Mouse (Mus musculus) myocyte (in vitro differentiated cells): ENCODE data around the gene Map4k5. TPM values are rescaled to one million over a fixed set of nuclear protein-coding genes. Genes with fewer than 3 reads are reported as not detected.

Experiments used
- H3K27me3 ChIP-seq: one replicate; pipeline ENCODE4 v1.6.1; 2011; ENCODE audit not compliant: control insufficient read depth, insufficient read depth, insufficient read length
- H3K36me3 ChIP-seq: one replicate; pipeline ENCODE4 v1.6.1; 2011; ENCODE audit not compliant: control insufficient read depth, insufficient read depth
- H3K4me2 ChIP-seq: one replicate; pipeline ENCODE4 v1.6.1; 2011; ENCODE audit warnings: low read depth, control low read depth
- H3K4me3 ChIP-seq: one replicate; pipeline ENCODE4 v1.5.1; 2011; ENCODE audit warnings: mild to moderate bottlenecking, control low read depth, moderate library complexity
- H3K79me2 ChIP-seq: one replicate; pipeline ENCODE4 v1.6.1; 2011; ENCODE audit not compliant: control insufficient read depth, insufficient read depth
- H3ac ChIP-seq: one replicate; pipeline ENCODE4 v1.6.1; 2011; ENCODE audit not compliant: control insufficient read depth, insufficient read length
- CEBPB ChIP-seq: IDR thresholded peaks from 2 replicates; pipeline ENCODE4 v1.6.1; 2011; ENCODE audit warnings: mild to moderate bottlenecking, moderate library complexity; ENCODE audit not compliant: poor library complexity, insufficient read depth, severe bottlenecking
- E2F4 ChIP-seq: IDR thresholded peaks from one replicate; pipeline ENCODE4 v1.6.1; 2011; ENCODE audit warnings: mild to moderate bottlenecking, control low read depth, moderate library complexity; ENCODE audit not compliant: insufficient read depth
- MAX ChIP-seq: IDR thresholded peaks from one replicate; pipeline ENCODE4 v1.6.1; 2011; ENCODE audit warnings: low read depth, mild to moderate bottlenecking, control low read depth
- MYOD1 ChIP-seq, 3 experiments: IDR thresholded peaks; one replicate each; pipeline ENCODE4 v1.6.1; 2011; ENCODE audit warnings: control low read depth in 2 of 3, low read depth in 2 of 3, mild to moderate bottlenecking in 2 of 3, moderate library complexity in 1 of 3; ENCODE audit not compliant: insufficient read length in 2 of 3, control insufficient read depth in 1 of 3
- MYOG ChIP-seq, 3 experiments: IDR thresholded peaks; one replicate each; pipeline ENCODE4 v1.6.1; 2011; ENCODE audit warnings: control low read depth in 2 of 3, low read depth in 2 of 3, mild to moderate bottlenecking in 2 of 3; ENCODE audit not compliant: insufficient read length in 2 of 3, control insufficient read depth in 1 of 3, insufficient read depth in 1 of 3
- POLR2A ChIP-seq: IDR thresholded peaks from one replicate; pipeline ENCODE4 v1.6.1; 2011; ENCODE audit warnings: low read depth, mild to moderate bottlenecking, control low read depth, moderate library complexity; ENCODE audit not compliant: insufficient read length
- POLR2AphosphoS2 ChIP-seq: IDR thresholded peaks from one replicate; pipeline ENCODE4 v1.6.1; 2011; ENCODE audit warnings: low read depth, control low read depth; ENCODE audit not compliant: insufficient read length
- REST ChIP-seq: IDR thresholded peaks from one replicate; pipeline ENCODE4 v1.6.1; 2011; ENCODE audit warnings: mild to moderate bottlenecking, control low read depth, moderate library complexity; ENCODE audit not compliant: insufficient read depth, insufficient read length
- SRF ChIP-seq: IDR thresholded peaks from one replicate; pipeline ENCODE4 v1.6.1; 2011; ENCODE audit warnings: low read depth; ENCODE audit not compliant: control insufficient read depth, insufficient read length
- TCF12 ChIP-seq: IDR thresholded peaks from one replicate; pipeline ENCODE4 v1.6.1; 2011; ENCODE audit warnings: mild to moderate bottlenecking, control low read depth; ENCODE audit not compliant: poor library complexity, insufficient read depth, severe bottlenecking
- TCF3 ChIP-seq: IDR thresholded peaks from one replicate; pipeline ENCODE4 v1.6.1; 2011; ENCODE audit warnings: low read depth, control low read depth; ENCODE audit not compliant: insufficient read length
- USF1 ChIP-seq: IDR thresholded peaks from one replicate; pipeline ENCODE4 v1.6.1; 2011; ENCODE audit warnings: low read depth, mild to moderate bottlenecking, control low read depth, moderate library complexity
- polyA plus RNA-seq: library from polyadenylated mRNA; unstranded; fragments of >200 nt; fragmentation: generic; extraction: Trizol; gene quantifications from one replicate; pipeline ENCODE4 v1.2.1, GENCODE M21; 2012; ENCODE audit warnings: missing spikeins

The Map4k5 gene
- polyA plus RNA-seq, 1 experiment: 6.1 TPM

DNA sequence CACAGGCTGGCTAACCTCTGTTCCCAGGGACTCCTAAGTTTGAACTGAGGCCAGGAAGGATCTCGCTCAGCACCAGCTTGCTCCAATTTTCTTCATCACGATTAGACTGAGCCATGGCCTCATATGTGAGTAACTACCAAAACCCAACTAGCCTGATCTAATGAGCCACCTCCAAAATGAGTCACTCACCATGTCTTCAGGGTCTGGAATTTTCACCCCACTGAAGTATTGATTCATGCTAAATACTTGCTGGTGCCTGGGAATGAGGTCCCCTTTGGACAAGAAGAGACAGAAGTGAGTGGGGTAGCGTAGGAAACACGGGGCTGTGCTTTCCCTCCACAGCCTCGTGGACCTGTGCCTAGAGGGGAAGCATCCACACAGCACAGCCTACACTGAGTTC, 139.1 kb downstream of the Map4k5 start:
- Histone ChIP-seq H3ac (no peak overlapping the region), H3K4me2 (no peak overlapping the region), H3K36me3 (no peaks in the 10 kb centered on the region), H3K27me3 (no peaks in the 10 kb centered on the region), H3K79me2 (no peaks in the 10 kb centered on the region), H3K4me3 (no peak overlapping the region)
- no peak for TF ChIP-seq MYOD1 (IDR thresholded peaks at IDR 0.05; ENCODE audit: control insufficient read depth in 1 of 3, insufficient read length in 2 of 3, low read depth in 2 of 3)
- no peak for TF ChIP-seq MYOG (IDR thresholded peaks at IDR 0.05; ENCODE audit: control insufficient read depth in 1 of 3, insufficient read depth in 1 of 3, insufficient read length in 2 of 3, low read depth in 2 of 3)
- TF ChIP-seq CEBPB: no peak
- no peak for TF ChIP-seq MAX
- no peak for TF ChIP-seq TCF12
- no peak for TF ChIP-seq SRF
- TF ChIP-seq REST: no peak
- TF ChIP-seq TCF3: no peak
- no peak for TF ChIP-seq POLR2A
- TF ChIP-seq E2F4: no peak
- no peak for TF ChIP-seq USF1
- no peak for TF ChIP-seq POLR2AphosphoS2

Other genes with a start within 250 kb of the Map4k5 start
- 6.0 TPM for gene Sos2, start 211.3 kb downstream of the Map4k5 start, polyA plus RNA-seq
- gene L2hgdh, start 168.3 kb downstream of the Map4k5 start, polyA plus RNA-seq: 2.8 TPM
- gene Atp5s, start 168.2 kb downstream of the Map4k5 start, polyA plus RNA-seq: 9.3 TPM
- 0.05 TPM for gene Cdkl1, start 101.9 kb downstream of the Map4k5 start, polyA plus RNA-seq
- gene Atl1, start 586 bp downstream of the Map4k5 start, polyA plus RNA-seq: 0.36 TPM
- 23.2 TPM for gene Sav1, start 93.8 kb upstream of the Map4k5 start, polyA plus RNA-seq
- gene Nin, start 220.5 kb upstream of the Map4k5 start, polyA plus RNA-seq: 5.0 TPM